Mouse (Mus musculus) forebrain, embryonic 11.5 days (tissue): ENCODE results near the gene Slc35f1. TPM values are rescaled to one million over a fixed set of nuclear protein-coding genes. Genes with fewer than 3 reads are reported as not detected.
A peak's percentile ranks its signal among the peaks of the same experiment; 100 is the strongest.
"Not testable (repeated sequence)": the region's sequence is repeated elsewhere in the genome, so short reads cannot be mapped to it uniquely, and the experiment has no call there.

ENCODE experiments used
- ATAC-seq: fragments of 200-750 bp; cut with Nextera tagmentation; replicated peaks from 2 replicates; pipeline ENCODE4 v1.8.0; 2017; ENCODE audit warnings: moderate TSS enrichment; ENCODE audit not compliant: low FRiP score
- DNase-seq: peaks from one replicate; pipeline ENCODE4 v3.0.0-alpha.2; 2017; ENCODE audit warnings: low spot score
- H3K27ac ChIP-seq: fragments of 300-500 bp; sonication (generic); 2 replicates; pipeline ENCODE4 v1.5.1; 2014; ENCODE audit warnings: low read depth, low read length
- H3K27me3 ChIP-seq: fragments of 300-500 bp; sonication (generic); 2 replicates; pipeline ENCODE4 v1.6.1; 2014; ENCODE audit warnings: mild to moderate bottlenecking, low read length, mixed read lengths; ENCODE audit not compliant: control insufficient read depth, insufficient read depth
- H3K36me3 ChIP-seq: fragments of 300-500 bp; sonication (generic); 2 replicates; pipeline ENCODE4 v1.6.1; 2014; ENCODE audit warnings: mild to moderate bottlenecking, low read length, moderate library complexity, mixed read lengths; ENCODE audit not compliant: control insufficient read depth, insufficient read depth
- H3K4me1 ChIP-seq: fragments of 300-500 bp; sonication (generic); replicated peaks from 2 replicates; pipeline ENCODE4 v1.6.1; 2014; ENCODE audit warnings: low read length, mixed read lengths; ENCODE audit not compliant: control insufficient read depth, insufficient read depth
- H3K4me2 ChIP-seq: fragments of 300-500 bp; sonication (generic); 2 replicates; pipeline ENCODE4 v1.6.1; 2014; ENCODE audit warnings: low read depth, mild to moderate bottlenecking, low read length, moderate library complexity, mixed read lengths; ENCODE audit not compliant: severe bottlenecking
- H3K4me3 ChIP-seq: fragments of 300-500 bp; sonication (generic); 2 replicates; pipeline ENCODE4 v1.5.1; 2014; ENCODE audit warnings: low read depth, low read length
- H3K9ac ChIP-seq: fragments of 300-500 bp; sonication (generic); 2 replicates; pipeline ENCODE4 v1.6.1; 2014; ENCODE audit warnings: low read length
- H3K9me3 ChIP-seq: fragments of 300-500 bp; sonication (generic); 2 replicates; pipeline ENCODE4 v1.6.1; 2016; ENCODE audit warnings: low read length, mixed read lengths; ENCODE audit not compliant: control insufficient read depth
- WGBS: fragments of 180-500 bp; shearing (Covaris S2); extraction: QIAGEN DNeasy Blood & Tissue Kit; methylation state at CpG from one replicate; pipeline ENCODE4 v1.1.7; 2014; 5-methylcytosine and 5-hydroxymethylcytosine counted together
- polyA plus RNA-seq: library from polyadenylated mRNA; unstranded; fragments of >200 nt; fragmentation: Nextera tagmentation; extraction: Ambion mirVana; gene quantifications from 2 replicates; pipeline ENCODE4 v1.2.1, GENCODE M21; 2014

The Slc35f1 gene
- polyA plus RNA-seq, 1 experiment from 2014 or later, result 28.2 TPM

GRCm38 (mm10) chr10:52874712-52875111 is 184.4 kb downstream of the Slc35f1 start:
- no peaks in the 10 kb centered on the region for H3K36me3 ChIP-seq
- H3K4me1 ChIP-seq, result peaks cover 5% of the 10 kb centered on the region
- H3K27ac ChIP-seq, result no peak overlapping the region
- H3K4me3 ChIP-seq, result no peak overlapping the region
- no peak overlapping the region for H3K4me2 ChIP-seq
- H3K27me3 ChIP-seq, result no peaks in the 10 kb centered on the region
- DNase-seq (no peak), ATAC-seq (no peak)
- no peaks in the 10 kb centered on the region for H3K9me3 ChIP-seq
- no peak overlapping the region for H3K9ac ChIP-seq

- Histone ChIP-seq H3K9me3 (no peaks in the 10 kb centered on the region), H3K27me3 (no peaks in the 10 kb centered on the region), H3K36me3 (no peaks in the 10 kb centered on the region), H3K9ac (no peak overlapping the region), H3K4me2 (no peak overlapping the region), H3K4me3 (no peak overlapping the region), H3K4me1 (peaks cover 5% of the 10 kb centered on the region), H3K27ac (peak overlapping the region; percentile 84)
- WGBS, result 23% methylated on average over 6 of the region's 6 CpGs
- ATAC-seq, result peak; percentile 86
- peak; percentile 67 for DNase-seq
Observed at GRCm38 (mm10) chr10:52877263-52878021, 187.1 kb downstream of the Slc35f1 start.

GRCm38 (mm10) chr10:52878093-52878801 is 187.9 kb downstream of the Slc35f1 start:
- Histone ChIP-seq H3K4me2 (no peak overlapping the region), H3K9ac (no peak overlapping the region), H3K27me3 (no peaks in the 10 kb centered on the region), H3K27ac (peak overlapping the region; percentile 84), H3K4me1 (peaks cover 5% of the 10 kb centered on the region), H3K36me3 (no peaks in the 10 kb centered on the region), H3K4me3 (no peak overlapping the region), H3K9me3 (no peaks in the 10 kb centered on the region)
- DNase-seq (peak; percentile 55), ATAC-seq (peak; percentile 69)
- WGBS, result 40% methylated on average over 4 of the region's 4 CpGs

- not testable (repeated sequence) for H3K4me2 ChIP-seq, H3K27ac ChIP-seq, H3K36me3 ChIP-seq, H3K27me3 ChIP-seq, ATAC-seq, H3K4me3 ChIP-seq, H3K4me1 ChIP-seq, H3K9me3 ChIP-seq, DNase-seq, H3K9ac ChIP-seq
Observed at GRCm38 (mm10) chr10:52896724-52897123, 206.4 kb downstream of the Slc35f1 start.

- DNase-seq (no peak), ATAC-seq (no peak)
- no peak overlapping the region for H3K27ac ChIP-seq
- H3K9ac ChIP-seq, result no peak overlapping the region
- no peak overlapping the region for H3K4me3 ChIP-seq
- H3K4me1 ChIP-seq, result no peaks in the 10 kb centered on the region
- no peaks in the 10 kb centered on the region for H3K36me3 ChIP-seq
- 89% methylated on average over 2 of the region's 2 CpGs for WGBS
- no peaks in the 10 kb centered on the region for H3K9me3 ChIP-seq
- no peak overlapping the region for H3K4me2 ChIP-seq
- H3K27me3 ChIP-seq, result no peaks in the 10 kb centered on the region
Observed at GRCm38 (mm10) chr10:52904914-52905313, 214.6 kb downstream of the Slc35f1 start.

GRCm38 (mm10) chr10:52911762-52912161 is 221.4 kb downstream of the Slc35f1 start:
- H3K4me1 ChIP-seq, result no peaks in the 10 kb centered on the region
- DNase-seq, result no peak
- H3K36me3 ChIP-seq, result no peaks in the 10 kb centered on the region
- H3K4me2 ChIP-seq, result no peak overlapping the region
- H3K9ac ChIP-seq, result no peak overlapping the region
- H3K9me3 ChIP-seq, result no peaks in the 10 kb centered on the region
- ATAC-seq, result no peak
- H3K27me3 ChIP-seq, result no peaks in the 10 kb centered on the region
- no peak overlapping the region for H3K4me3 ChIP-seq
- H3K27ac ChIP-seq, result no peak overlapping the region
- WGBS, result 80% methylated on average over 2 of the region's 2 CpGs

GRCm38 (mm10) chr10:52918715-52919114 is 228.4 kb downstream of the Slc35f1 start:
- no peaks in the 10 kb centered on the region for H3K27me3 ChIP-seq
- ATAC-seq (no peak), DNase-seq (no peak)
- H3K27ac ChIP-seq, result no peak overlapping the region
- H3K4me2 ChIP-seq, result no peak overlapping the region
- H3K4me1 ChIP-seq, result no peaks in the 10 kb centered on the region
- H3K36me3 ChIP-seq, result no peaks in the 10 kb centered on the region
- WGBS, result 80% methylated on average over 5 of the region's 5 CpGs
- no peak overlapping the region for H3K4me3 ChIP-seq
- H3K9me3 ChIP-seq, result no peaks in the 10 kb centered on the region
- no peak overlapping the region for H3K9ac ChIP-seq

GRCm38 (mm10) chr10:52923143-52923542 is 232.8 kb downstream of the Slc35f1 start:
- H3K9ac ChIP-seq, result no peak overlapping the region
- no peak overlapping the region for H3K4me3 ChIP-seq
- H3K27me3 ChIP-seq, result no peaks in the 10 kb centered on the region
- no peak overlapping the region for H3K27ac ChIP-seq
- no peak overlapping the region for H3K4me2 ChIP-seq
- no peak for DNase-seq
- no peaks in the 10 kb centered on the region for H3K36me3 ChIP-seq
- no peaks in the 10 kb centered on the region for H3K9me3 ChIP-seq
- WGBS, result 86% methylated on average over 8 of the region's 8 CpGs
- no peak for ATAC-seq
- no peaks in the 10 kb centered on the region for H3K4me1 ChIP-seq

- no peak overlapping the region for H3K4me2 ChIP-seq
- no peaks in the 10 kb centered on the region for H3K4me1 ChIP-seq
- no peaks in the 10 kb centered on the region for H3K36me3 ChIP-seq
- ATAC-seq (no peak), DNase-seq (no peak)
- H3K27ac ChIP-seq, result no peak overlapping the region
- 92% methylated on average over 3 of the region's 3 CpGs for WGBS
- no peak overlapping the region for H3K4me3 ChIP-seq
- no peaks in the 10 kb centered on the region for H3K9me3 ChIP-seq
- no peaks in the 10 kb centered on the region for H3K27me3 ChIP-seq
- H3K9ac ChIP-seq, result no peak overlapping the region
Observed at GRCm38 (mm10) chr10:52926330-52926729, 236.0 kb downstream of the Slc35f1 start.
